Mouse (Mus musculus) brain, adult 2 months (tissue): ENCODE data around the gene 4930524N10Rik.

Experiments used
- DNase-seq: peaks from one replicate; pipeline ENCODE4 v3.0.0; 2011; ENCODE audit warnings: low read depth, low spot score

Gene 4930524N10Rik

DNA sequence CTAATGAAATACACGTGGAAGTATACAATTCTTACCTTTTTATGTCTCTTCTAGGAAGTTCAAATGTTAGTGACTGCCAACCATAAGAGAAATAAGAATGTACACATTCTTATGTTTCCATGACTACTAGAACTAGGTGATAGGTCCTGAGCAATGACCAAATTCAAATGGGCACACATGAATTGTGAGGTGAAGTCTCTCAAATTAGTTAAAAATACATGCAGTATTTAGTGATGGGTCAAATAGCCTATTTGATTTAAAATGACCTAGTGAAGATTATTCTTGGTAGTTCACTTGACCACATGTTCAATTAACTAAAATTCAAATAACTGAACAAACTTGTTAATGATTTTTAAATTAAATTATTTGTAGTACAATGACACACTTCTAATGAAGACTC lies at the start of gene 4930524N10Rik:
TSS of gene 4930524N10Rik (minus strand) at position 101 of the 400 bp plus-strand sequence.
- no peak for DNase-seq

DNA sequence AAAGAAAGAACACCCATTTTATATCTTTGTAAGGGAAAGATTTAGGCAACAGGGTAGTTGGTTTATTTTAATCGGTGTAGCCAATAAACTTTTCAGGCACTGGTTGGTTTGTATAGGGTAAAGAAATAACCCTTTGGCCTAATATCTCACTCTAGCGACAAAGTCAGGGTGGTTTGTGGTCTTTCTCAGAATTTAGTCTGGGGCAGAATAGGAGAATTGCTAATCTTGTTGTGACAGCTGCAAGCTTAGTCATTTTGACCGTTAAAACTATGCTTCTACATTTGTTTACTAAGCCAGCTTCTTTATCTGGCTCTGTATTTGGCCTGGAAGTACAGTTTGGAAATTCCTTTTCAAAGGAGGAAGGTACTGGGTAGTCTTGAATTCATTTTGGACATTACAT lies 6.8 kb upstream of the 4930524N10Rik start:
- no peak for DNase-seq

DNA sequence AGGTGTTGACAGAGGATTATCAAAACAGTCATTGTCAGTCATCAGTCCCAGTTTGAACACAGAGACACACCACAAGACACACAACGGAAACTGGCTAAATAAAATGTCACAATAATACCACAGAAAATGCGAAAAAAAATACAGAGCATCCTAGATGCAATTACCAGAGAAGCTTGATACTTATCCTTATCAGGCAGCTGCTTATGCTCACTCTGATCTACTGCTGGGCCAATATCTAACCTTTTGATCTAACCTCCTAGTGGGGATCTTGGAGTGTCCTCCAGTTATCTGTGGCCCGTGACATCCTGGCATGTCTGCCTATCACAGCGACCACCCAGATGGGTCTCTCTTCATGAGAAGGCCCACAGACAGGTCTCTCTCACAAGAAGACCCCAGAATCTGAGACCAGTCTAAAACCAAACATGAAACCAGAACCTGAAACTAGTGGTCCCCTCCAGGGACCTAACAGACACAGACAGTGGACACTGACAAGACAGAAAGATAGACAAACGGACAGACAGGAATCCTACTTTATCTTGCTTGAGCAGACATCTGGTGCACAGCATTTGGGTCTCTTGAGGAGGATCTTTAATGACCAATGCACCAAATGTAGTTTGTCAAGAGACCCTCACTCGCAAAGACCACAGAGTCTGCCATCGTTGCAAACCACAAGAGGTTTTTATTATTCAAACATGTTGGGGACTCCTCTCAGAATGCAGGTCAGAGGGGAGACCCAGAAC lies 6.3 kb upstream of the 4930524N10Rik start:
- no peak for DNase-seq

DNA sequence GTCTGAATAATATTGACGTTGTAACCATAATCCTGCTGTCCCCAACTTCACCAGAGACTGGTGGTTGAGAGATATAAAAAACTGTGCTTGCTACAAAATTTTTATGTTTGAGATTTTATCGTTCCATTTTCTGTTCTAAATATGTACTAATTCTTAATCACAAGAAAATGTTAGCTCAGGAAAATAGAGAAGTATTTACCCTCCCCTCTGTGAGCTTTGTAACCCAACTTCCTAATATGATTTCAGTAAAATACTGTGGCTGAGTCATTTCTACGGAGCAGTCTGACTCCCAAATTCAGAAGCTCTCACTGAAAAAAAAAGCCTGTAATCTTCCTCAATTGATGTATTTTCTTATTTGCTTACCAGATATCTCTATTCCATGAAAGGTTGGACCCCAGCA lies 4.7 kb upstream of the 4930524N10Rik start:
- no peak for DNase-seq
